Mouse (Mus musculus): Measurements from ENCODE around the gene B2m. TPM values are rescaled to one million over a fixed set of nuclear protein-coding genes. Genes with fewer than 3 reads are reported as not detected.
A peak's percentile ranks its signal among the peaks of the same experiment; 100 is the strongest.
"Not testable (repeated sequence)": the region's sequence is repeated elsewhere in the genome, so short reads cannot be mapped to it uniquely, and the experiment has no call there.

The B2m gene
- 215 TPM for polyA plus RNA-seq (2012; fragmentation: generic; extraction: Trizol)
- long read RNA-seq, experiment 1, transcript B2m-201 (4 exons, 860 nt) = major isoform, 330 of 339 reads
- long read RNA-seq, experiment 1, partial matches to known transcripts = 3 of 339 reads
- long read RNA-seq, experiment 1, other reads (novel, unspliced or antisense) = 6 of 339 reads
- long read RNA-seq, experiment 2, transcript B2m-201 (4 exons, 860 nt) = major isoform, 46 of 47 reads
- long read RNA-seq, experiment 2, partial matches to known transcripts = 0 of 47 reads
- long read RNA-seq, experiment 2, other reads (novel, unspliced or antisense) = 1 of 47 reads

DNA sequence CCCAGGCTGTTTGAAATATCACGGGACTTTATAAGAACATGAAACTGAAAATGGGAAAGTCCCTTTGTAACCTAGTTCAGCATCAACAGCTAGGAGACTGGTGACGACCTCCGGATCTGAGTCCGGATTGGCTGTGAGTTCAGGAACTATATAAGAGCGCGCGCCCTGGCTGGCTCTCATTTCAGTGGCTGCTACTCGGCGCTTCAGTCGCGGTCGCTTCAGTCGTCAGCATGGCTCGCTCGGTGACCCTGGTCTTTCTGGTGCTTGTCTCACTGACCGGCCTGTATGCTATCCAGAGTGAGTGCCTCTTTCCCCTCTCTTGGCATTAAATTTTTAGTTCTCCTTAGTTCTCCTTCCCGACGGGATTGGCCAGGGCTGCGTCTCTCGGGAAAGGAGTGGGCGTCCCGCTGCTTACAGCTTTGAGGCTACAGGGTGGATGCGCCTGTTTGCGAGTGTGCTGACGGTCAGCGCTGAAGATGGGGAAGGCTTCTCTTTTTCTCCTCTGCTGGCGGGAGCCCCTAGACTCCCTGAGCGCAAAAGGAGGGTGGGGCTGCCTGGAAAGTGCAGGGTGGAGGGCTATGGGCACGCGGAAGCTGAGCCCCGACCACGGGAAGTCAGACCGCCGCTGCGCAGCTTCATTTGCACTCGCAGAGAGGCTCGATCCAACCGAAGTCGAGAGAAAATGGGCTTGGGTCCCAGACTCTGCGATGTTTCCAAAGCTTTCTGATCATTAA lies at the start of gene B2m:
Gene B2m (plus strand): TSS at position 179 of the 734 bp plus-strand sequence.
- Histone ChIP-seq H3K27me3 (ENCODE audit: control insufficient read depth, insufficient read depth, insufficient read length) (no peaks in the 10 kb centered on the region), H3K4me3 (ENCODE audit: insufficient read depth, poor library complexity, severe bottlenecking) (peak within 1 kb of the TSS; percentile 72), H3ac (ENCODE audit: control insufficient read depth, insufficient read length, low read depth) (peak within 1 kb of the TSS; percentile 96), H3K36me3 (ENCODE audit: control insufficient read depth, insufficient read depth) (peaks cover 31% of the 10 kb centered on the region), H3K79me3 (ENCODE audit: low read depth) (peaks cover 38% of the 10 kb centered on the region), H3K79me2 (ENCODE audit: control insufficient read depth, insufficient read depth) (peaks cover 50% of the 10 kb centered on the region)
- no peak for TF ChIP-seq MAX (IDR thresholded peaks at IDR 0.05)
- TF ChIP-seq CTCF (IDR thresholded peaks at IDR 0.05; ENCODE audit: control insufficient read depth, insufficient read depth, insufficient read length) = no peak
- TF ChIP-seq MYOD1 (IDR thresholded peaks at IDR 0.05; ENCODE audit: control insufficient read depth, insufficient read length, low read depth) = no peak
- TF ChIP-seq FOSL1 (IDR thresholded peaks at IDR 0.05; ENCODE audit: insufficient read depth, low read length, poor library complexity, severe bottlenecking) = no peak
- TF ChIP-seq CEBPB (IDR thresholded peaks at IDR 0.05; ENCODE audit: low read depth) = no peak
- TF ChIP-seq MYOG (IDR thresholded peaks at IDR 0.05; ENCODE audit: control insufficient read depth, extremely low read depth, insufficient read length) = no peak
- no peak for TF ChIP-seq USF1 (IDR thresholded peaks at IDR 0.05; ENCODE audit: low read depth)

DNA sequence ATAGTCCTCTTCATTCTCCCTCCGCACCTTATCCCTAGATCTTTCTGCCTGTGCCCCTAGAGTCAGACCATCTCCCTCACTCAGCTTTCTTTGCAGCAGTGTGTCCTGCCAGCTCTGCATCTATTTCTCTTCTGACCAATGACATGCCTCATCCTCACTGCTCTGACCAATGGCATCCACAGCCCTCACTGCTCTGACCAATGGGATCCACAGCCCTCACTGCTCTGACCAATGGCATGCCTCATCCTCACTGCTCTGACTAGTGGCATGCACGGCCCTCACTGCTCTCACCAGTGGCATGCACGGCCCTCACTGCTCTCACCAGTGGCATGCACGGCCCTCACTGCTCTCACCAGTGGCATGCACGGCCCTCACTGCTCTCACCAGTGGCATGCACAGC lies 49.8 kb upstream of the B2m start:
- H3K79me2 ChIP-seq (ENCODE audit: control insufficient read depth, insufficient read depth); H3K27me3 ChIP-seq (ENCODE audit: control insufficient read depth, insufficient read depth, insufficient read length); H3ac ChIP-seq (ENCODE audit: control insufficient read depth, insufficient read length, low read depth); H3K79me3 ChIP-seq (ENCODE audit: low read depth); H3K4me3 ChIP-seq (ENCODE audit: insufficient read depth, poor library complexity, severe bottlenecking): not testable (repeated sequence)
- peaks cover 47% of the 10 kb centered on the region for H3K36me3 ChIP-seq (ENCODE audit: control insufficient read depth, insufficient read depth)

DNA sequence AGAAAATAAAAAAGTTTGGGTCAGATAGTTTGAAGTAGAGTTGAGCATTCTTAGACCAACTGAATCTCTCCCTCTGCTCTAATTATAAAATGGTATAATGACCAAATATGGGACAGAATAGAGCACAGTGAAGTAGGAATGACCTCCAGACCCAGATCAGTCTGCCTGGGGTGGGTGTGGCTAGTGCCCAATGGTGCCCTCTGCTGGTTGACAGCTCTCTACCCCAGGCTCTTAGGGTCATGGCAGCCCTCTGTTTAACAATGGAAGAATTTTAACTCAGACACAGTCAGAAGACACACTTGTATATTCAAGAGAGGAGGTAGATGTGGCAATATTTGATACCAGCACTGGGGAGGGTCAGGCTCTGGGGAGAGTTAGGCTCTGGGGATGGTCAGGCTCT lies 45.4 kb upstream of the B2m start:
- peaks cover 25% of the 10 kb centered on the region for H3K36me3 ChIP-seq (ENCODE audit: control insufficient read depth, insufficient read depth)

DNA sequence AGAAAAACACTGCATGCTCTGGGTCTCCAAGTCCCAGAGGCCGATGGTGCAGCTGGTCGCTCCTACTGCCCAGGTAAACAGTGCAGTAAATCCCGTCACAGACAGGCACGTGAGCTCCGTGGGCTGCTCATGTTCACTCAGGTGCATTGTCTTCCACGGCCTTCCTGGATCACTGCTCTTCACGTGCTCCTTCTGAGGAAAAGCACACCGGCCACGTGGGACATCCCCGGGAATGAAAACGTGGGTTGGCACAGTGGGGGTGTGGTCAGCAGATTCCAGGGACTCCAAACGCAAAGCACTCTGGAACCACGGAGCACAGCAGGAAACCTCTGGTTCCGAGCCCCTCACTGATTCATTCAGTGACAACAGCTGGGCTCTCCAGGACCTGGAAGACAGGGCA lies 39.4 kb upstream of the B2m start:
- H3K27me3 ChIP-seq (ENCODE audit: control insufficient read depth, insufficient read depth, insufficient read length) = no peaks in the 10 kb centered on the region
- no peaks in the 10 kb centered on the region for H3K79me2 ChIP-seq (ENCODE audit: control insufficient read depth, insufficient read depth)
- H3K4me3 ChIP-seq (ENCODE audit: insufficient read depth, poor library complexity, severe bottlenecking) = no peak overlapping the region
- TF ChIP-seq MAX (IDR thresholded peaks at IDR 0.05) (no peak), MYOD1 (IDR thresholded peaks at IDR 0.05; ENCODE audit: control insufficient read depth, insufficient read length, low read depth) (no peak), FOSL1 (IDR thresholded peaks at IDR 0.05; ENCODE audit: insufficient read depth, low read length, poor library complexity, severe bottlenecking) (no peak), USF1 (IDR thresholded peaks at IDR 0.05; ENCODE audit: low read depth) (no peak), CTCF (IDR thresholded peaks at IDR 0.05; ENCODE audit: control insufficient read depth, insufficient read depth, insufficient read length) (no peak), MYOG (IDR thresholded peaks at IDR 0.05; ENCODE audit: control insufficient read depth, extremely low read depth, insufficient read length) (no peak), CEBPB (IDR thresholded peaks at IDR 0.05; ENCODE audit: low read depth) (no peak)
- H3ac ChIP-seq (ENCODE audit: control insufficient read depth, insufficient read length, low read depth) = no peak overlapping the region
- H3K36me3 ChIP-seq (ENCODE audit: control insufficient read depth, insufficient read depth) = peaks cover 15% of the 10 kb centered on the region
- no peaks in the 10 kb centered on the region for H3K79me3 ChIP-seq (ENCODE audit: low read depth)

More for the DNA sequence above, 45.4 kb upstream of the B2m start:
- TF ChIP-seq FOSL1 (IDR thresholded peaks at IDR 0.05; ENCODE audit: insufficient read depth, low read length, poor library complexity, severe bottlenecking) (no peak), CEBPB (IDR thresholded peaks at IDR 0.05; ENCODE audit: low read depth) (no peak), CTCF (IDR thresholded peaks at IDR 0.05; ENCODE audit: control insufficient read depth, insufficient read depth, insufficient read length) (no peak), MYOD1 (IDR thresholded peaks at IDR 0.05; ENCODE audit: control insufficient read depth, insufficient read length, low read depth) (no peak), MAX (IDR thresholded peaks at IDR 0.05) (no peak), USF1 (IDR thresholded peaks at IDR 0.05; ENCODE audit: low read depth) (no peak), MYOG (IDR thresholded peaks at IDR 0.05; ENCODE audit: control insufficient read depth, extremely low read depth, insufficient read length) (no peak)
- Histone ChIP-seq H3K79me3 (ENCODE audit: low read depth) (no peaks in the 10 kb centered on the region), H3ac (ENCODE audit: control insufficient read depth, insufficient read length, low read depth) (no peak overlapping the region), H3K27me3 (ENCODE audit: control insufficient read depth, insufficient read depth, insufficient read length) (no peaks in the 10 kb centered on the region), H3K79me2 (ENCODE audit: control insufficient read depth, insufficient read depth) (no peaks in the 10 kb centered on the region), H3K4me3 (ENCODE audit: insufficient read depth, poor library complexity, severe bottlenecking) (no peak overlapping the region)

DNA sequence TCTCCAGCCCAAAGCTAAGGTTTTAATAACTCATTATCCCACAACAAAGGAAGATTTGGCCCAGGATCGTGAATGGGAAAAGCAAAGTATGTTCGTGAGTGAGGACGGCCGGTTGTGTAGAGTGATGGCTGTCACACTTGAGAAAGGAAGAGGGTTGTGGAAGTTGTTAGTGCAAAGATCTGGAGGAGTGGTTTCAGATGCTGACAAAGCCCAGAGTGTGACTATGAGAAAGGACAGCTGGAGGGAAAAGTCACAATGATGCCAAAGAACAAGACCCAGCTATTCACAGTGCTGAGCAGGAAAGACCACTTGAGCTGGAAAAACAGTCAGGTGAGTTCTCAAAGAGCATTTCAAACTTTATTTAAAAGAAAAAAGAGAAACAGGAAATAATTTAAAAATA lies 37.8 kb upstream of the B2m start:
- TF ChIP-seq FOSL1 (IDR thresholded peaks at IDR 0.05; ENCODE audit: insufficient read depth, low read length, poor library complexity, severe bottlenecking) (no peak), MYOG (IDR thresholded peaks at IDR 0.05; ENCODE audit: control insufficient read depth, extremely low read depth, insufficient read length) (no peak), CEBPB (IDR thresholded peaks at IDR 0.05; ENCODE audit: low read depth) (no peak), USF1 (IDR thresholded peaks at IDR 0.05; ENCODE audit: low read depth) (no peak), CTCF (IDR thresholded peaks at IDR 0.05; ENCODE audit: control insufficient read depth, insufficient read depth, insufficient read length) (no peak), MAX (IDR thresholded peaks at IDR 0.05) (no peak), MYOD1 (IDR thresholded peaks at IDR 0.05; ENCODE audit: control insufficient read depth, insufficient read length, low read depth) (no peak)
- Histone ChIP-seq H3K36me3 (ENCODE audit: control insufficient read depth, insufficient read depth) (peaks cover 19% of the 10 kb centered on the region), H3K27me3 (ENCODE audit: control insufficient read depth, insufficient read depth, insufficient read length) (no peaks in the 10 kb centered on the region), H3K79me3 (ENCODE audit: low read depth) (no peaks in the 10 kb centered on the region), H3K4me3 (ENCODE audit: insufficient read depth, poor library complexity, severe bottlenecking) (no peak overlapping the region), H3K79me2 (ENCODE audit: control insufficient read depth, insufficient read depth) (no peaks in the 10 kb centered on the region), H3ac (ENCODE audit: control insufficient read depth, insufficient read length, low read depth) (no peak overlapping the region)
